Mouse (Mus musculus) heart, adult 9 months (tissue): Measurements from ENCODE around the gene Cyp21a1.
"Not testable (repeated sequence)": the region's sequence is repeated elsewhere in the genome, so short reads cannot be mapped to it uniquely, and the experiment has no call there.

Experiments
- DNase-seq, 2 experiments: peaks; one replicate each; pipeline ENCODE4 v3.0.0; 2022; ENCODE audit warnings: low spot score in 2 of 2

The Cyp21a1 gene

GRCm38 (mm10) chr17:34804871-34805562 is 656 bp upstream of the Cyp21a1 start:
- DNase-seq: no peak

GRCm38 (mm10) chr17:34803367-34803766 is 994 bp downstream of the Cyp21a1 start:
- not testable (repeated sequence) for DNase-seq

- not testable (repeated sequence) for DNase-seq
Observed at GRCm38 (mm10) chr17:34802756-34803155, 1.6 kb downstream of the Cyp21a1 start.

GRCm38 (mm10) chr17:34800781-34801305 is 3.5 kb downstream of the Cyp21a1 start:
- DNase-seq: not testable (repeated sequence)

- no peak for DNase-seq
Observed at GRCm38 (mm10) chr17:34799531-34799925, 4.8 kb downstream of the Cyp21a1 start.

- DNase-seq: no peak
Observed at GRCm38 (mm10) chr17:34798866-34799530, 5.4 kb downstream of the Cyp21a1 start.

- DNase-seq: not testable (repeated sequence)
Observed at GRCm38 (mm10) chr17:34798071-34798470, 6.3 kb downstream of the Cyp21a1 start.

GRCm38 (mm10) chr17:34797211-34797995 is 7.0 kb downstream of the Cyp21a1 start:
- not testable (repeated sequence) for DNase-seq

- no peak for DNase-seq
Observed at GRCm38 (mm10) chr17:34796311-34797140, 7.8 kb downstream of the Cyp21a1 start.

- peak in 1 of 2 experiments; percentile 17 for DNase-seq
Observed at GRCm38 (mm10) chr17:34795633-34796032, 8.7 kb downstream of the Cyp21a1 start.

GRCm38 (mm10) chr17:34795016-34795415 is 9.3 kb downstream of the Cyp21a1 start:
- DNase-seq: no peak

- no peak for DNase-seq
Observed at GRCm38 (mm10) chr17:34777680-34778325, 26.6 kb downstream of the Cyp21a1 start.

GRCm38 (mm10) chr17:34761471-34761870 is 42.9 kb downstream of the Cyp21a1 start:
- peak in 1 of 2 experiments; percentile 32 for DNase-seq
